Mouse (Mus musculus) retina, postnatal 1 day (tissue): ENCODE measurements around the gene Chrna9.

ENCODE experiments used
- DNase-seq: peaks from one replicate; pipeline ENCODE4 v3.0.0-alpha.2; 2012

Gene Chrna9

DNA sequence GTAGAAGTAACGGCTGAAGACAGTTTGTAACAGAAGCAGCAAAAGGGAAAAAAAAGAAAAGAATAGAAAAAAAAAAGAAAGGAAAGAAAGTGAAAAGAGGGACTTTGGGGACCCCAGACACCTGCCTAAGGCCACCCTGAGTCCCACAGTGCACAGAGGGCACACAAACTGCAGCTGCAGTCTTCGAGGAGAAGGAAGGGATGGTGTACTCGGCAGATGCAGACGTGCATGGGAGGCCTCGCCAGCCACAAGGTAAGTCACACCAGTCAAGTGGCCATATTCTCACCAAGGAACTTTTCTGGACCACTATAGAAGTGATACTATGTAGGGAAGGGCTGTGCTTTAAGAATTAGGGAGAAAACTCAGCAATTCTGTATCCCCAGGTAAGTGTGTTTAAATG, at the start of gene Chrna9:
Gene Chrna9 (plus strand): TSS at position 139 of the 400 bp plus-strand sequence.
- DNase-seq, result no peak

- DNase-seq, result no peak
These were observed 48.9 kb upstream of the Chrna9 start for GRCm38 (mm10) chr5:65885699-65886443.

GRCm38 (mm10) chr5:65888102-65888501, 46.6 kb upstream of the Chrna9 start:
- DNase-seq, result no peak

DNA sequence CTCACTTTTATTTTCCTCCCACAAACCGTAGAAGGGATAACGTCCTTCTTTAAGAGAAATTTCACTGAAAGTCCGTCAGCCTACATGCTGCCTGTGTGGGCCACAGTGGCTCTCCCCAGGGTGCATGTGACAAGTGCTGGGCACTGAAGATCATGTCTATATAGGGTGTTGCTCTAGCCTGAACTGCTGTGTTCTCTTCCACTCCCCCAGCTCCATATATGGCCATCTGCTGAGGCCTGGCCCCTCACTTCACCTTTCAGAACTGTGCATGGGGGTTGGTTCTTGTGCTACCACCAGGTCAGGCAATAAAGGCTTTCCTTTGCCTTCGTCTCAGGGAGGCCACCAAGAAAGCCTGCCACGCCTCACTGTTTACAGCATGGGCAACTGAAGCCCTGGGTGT, 45.7 kb upstream of the Chrna9 start:
- peak; percentile 25 for DNase-seq

GRCm38 (mm10) chr5:65891251-65891826, 43.4 kb upstream of the Chrna9 start:
- DNase-seq, result peak; percentile 86

- DNase-seq, result no peak
These were observed 39.5 kb upstream of the Chrna9 start for GRCm38 (mm10) chr5:65895121-65895692.

- peak; percentile 28 for DNase-seq
These were observed 39.0 kb upstream of the Chrna9 start for GRCm38 (mm10) chr5:65895764-65896163.

GRCm38 (mm10) chr5:65897731-65898130, 37.0 kb upstream of the Chrna9 start:
- DNase-seq, result no peak

- DNase-seq, result no peak
These were observed 36.0 kb upstream of the Chrna9 start for GRCm38 (mm10) chr5:65898683-65899082.

- no peak for DNase-seq
These were observed 34.6 kb upstream of the Chrna9 start for GRCm38 (mm10) chr5:65900113-65900512.

- peak; percentile 59 for DNase-seq
These were observed 33.9 kb upstream of the Chrna9 start for GRCm38 (mm10) chr5:65900862-65901265.

GRCm38 (mm10) chr5:65901868-65902418, 32.8 kb upstream of the Chrna9 start:
- DNase-seq, result no peak

- no peak for DNase-seq
These were observed 31.9 kb upstream of the Chrna9 start for GRCm38 (mm10) chr5:65902811-65903210.

GRCm38 (mm10) chr5:65904476-65904875, 30.2 kb upstream of the Chrna9 start:
- DNase-seq, result no peak

- no peak for DNase-seq
These were observed 26.0 kb upstream of the Chrna9 start for GRCm38 (mm10) chr5:65908751-65909150.

GRCm38 (mm10) chr5:65909321-65909720, 25.4 kb upstream of the Chrna9 start:
- no peak for DNase-seq

DNA sequence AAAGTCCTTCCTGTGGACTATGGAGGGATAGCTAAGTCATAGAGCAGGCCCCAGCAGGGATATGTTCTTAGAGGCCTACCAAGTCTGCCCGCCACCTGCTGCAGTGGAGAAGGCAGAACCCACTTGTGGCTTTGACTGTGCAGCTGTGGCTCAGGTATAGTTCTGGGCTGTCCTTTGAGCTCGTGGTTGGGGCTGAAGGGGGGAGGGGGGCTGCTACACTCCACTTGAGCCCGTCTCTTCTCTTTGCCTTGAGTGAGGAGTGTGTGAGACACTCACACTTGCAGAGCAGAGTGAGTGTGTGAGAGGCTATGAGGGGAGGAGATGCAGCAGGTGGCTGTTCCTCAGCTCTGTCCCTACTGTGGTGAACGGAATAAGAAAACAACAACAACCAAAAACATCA, 24.3 kb upstream of the Chrna9 start:
- DNase-seq, result no peak

- DNase-seq, result no peak
These were observed 23.0 kb upstream of the Chrna9 start for GRCm38 (mm10) chr5:65911676-65912075.

DNA sequence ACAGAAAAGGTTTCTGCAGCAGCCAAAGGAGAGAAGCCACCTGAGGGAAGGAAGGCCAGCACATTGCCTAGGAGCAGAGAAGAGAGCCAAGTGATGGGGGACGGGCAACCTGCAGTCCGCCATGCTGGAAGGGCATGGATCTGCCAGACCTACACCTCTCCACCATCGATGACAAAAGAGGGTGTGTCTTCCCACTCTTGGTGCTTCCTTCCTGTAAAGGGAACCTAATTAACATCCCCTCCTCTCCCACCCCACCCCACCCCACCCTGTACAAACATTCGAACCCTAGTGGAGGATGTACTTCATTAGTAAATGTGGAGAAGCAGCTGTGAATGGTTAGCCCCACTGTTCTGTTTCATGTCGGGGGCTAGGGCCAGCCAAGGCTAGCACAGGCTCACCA, 22.5 kb upstream of the Chrna9 start:
- no peak for DNase-seq

DNA sequence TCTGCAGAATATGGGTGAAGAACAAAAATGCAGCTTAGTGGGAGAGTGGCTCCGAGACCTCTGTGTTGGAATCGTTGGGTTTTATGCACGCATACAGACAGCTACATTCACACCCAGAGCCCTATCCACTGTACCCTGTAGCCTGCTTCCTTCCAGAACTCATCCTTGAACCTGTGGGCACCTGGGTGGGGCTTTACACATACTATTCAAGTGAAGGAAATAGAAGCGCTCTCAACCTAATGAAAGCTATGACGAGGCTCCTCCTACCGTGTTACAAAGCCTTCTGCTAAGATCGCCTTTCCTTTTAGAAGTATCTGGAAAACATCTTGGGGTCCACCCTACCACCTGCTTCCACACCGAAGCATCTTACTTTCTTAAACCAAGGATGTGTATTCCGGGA, 21.6 kb upstream of the Chrna9 start:
- DNase-seq, result no peak

- no peak for DNase-seq
These were observed 20.4 kb upstream of the Chrna9 start for GRCm38 (mm10) chr5:65914342-65914741.

GRCm38 (mm10) chr5:65916930-65917329, 17.8 kb upstream of the Chrna9 start:
- no peak for DNase-seq

DNA sequence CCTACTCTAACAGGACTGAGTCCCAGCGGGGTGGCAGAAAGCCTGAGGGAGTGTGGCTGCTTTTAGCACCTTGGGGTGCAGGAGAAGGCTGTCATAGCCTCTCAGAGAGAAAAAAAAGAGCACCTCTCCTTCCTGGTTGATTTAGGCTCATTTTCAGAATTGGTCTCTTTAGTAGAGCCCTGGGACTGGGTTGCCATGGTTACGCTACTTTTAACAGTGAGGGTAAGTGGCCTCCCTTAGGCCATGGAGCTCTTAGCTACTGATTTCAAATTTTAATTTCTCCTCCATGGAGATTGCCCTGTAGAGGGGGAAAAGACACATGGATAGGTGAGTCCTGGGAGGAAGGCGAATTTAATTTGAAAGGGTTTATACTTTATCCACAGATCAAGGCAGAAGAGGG, 16.1 kb upstream of the Chrna9 start:
- DNase-seq, result peak; percentile 20

- DNase-seq, result no peak
These were observed 15.4 kb upstream of the Chrna9 start for GRCm38 (mm10) chr5:65919326-65919725.
